Mouse (Mus musculus) heart, adult 2 months (tissue): ENCODE measurements around the gene Gfod1. TPM values are rescaled to one million over a fixed set of nuclear protein-coding genes. Genes with fewer than 3 reads are reported as not detected.

ENCODE experiments used
- DNase-seq, 2 experiments: peaks; one replicate each; pipeline ENCODE4 v3.0.0; 2021
- H3K27ac ChIP-seq: fragments of 200-600 bp; 2 replicates; pipeline ENCODE4 v1.8.1; 2022
- H3K27me3 ChIP-seq: fragments of 200-500 bp; 2 replicates; pipeline ENCODE4 v1.6.1; 2012; ENCODE audit warnings: mild to moderate bottlenecking, low read length, inconsistent platforms, mixed read lengths; ENCODE audit not compliant: control insufficient read depth, insufficient read depth
- H3K36me3 ChIP-seq: fragments of 200-500 bp; 2 replicates; pipeline ENCODE4 v1.6.1; 2012; ENCODE audit warnings: low read length, inconsistent platforms; ENCODE audit not compliant: control insufficient read depth, insufficient read depth
- H3K4me1 ChIP-seq: fragments of 200-500 bp; 2 replicates; pipeline ENCODE4 v1.6.1; 2011; ENCODE audit warnings: low read length; ENCODE audit not compliant: control insufficient read depth, insufficient read depth
- H3K4me3 ChIP-seq: fragments of 200-600 bp; 2 replicates; pipeline ENCODE4 v1.8.1; 2022
- H3K79me2 ChIP-seq: fragments of 200-500 bp; replicated peaks from 2 replicates; pipeline ENCODE4 v1.6.1; 2012; ENCODE audit warnings: mild to moderate bottlenecking, inconsistent platforms, low read length, moderate library complexity, mixed read lengths; ENCODE audit not compliant: control insufficient read depth, insufficient read depth
- H3K9ac ChIP-seq: fragments of 200-500 bp; 2 replicates; pipeline ENCODE4 v1.6.1; 2012; ENCODE audit warnings: low read depth, mild to moderate bottlenecking, control low read depth, inconsistent platforms, low read length, mixed read lengths
- CTCF ChIP-seq: fragments of 200-600 bp; IDR thresholded peaks from 2 replicates; pipeline ENCODE4 v1.8.1; 2022; ENCODE audit warnings: antibody characterized with exemption, mild to moderate bottlenecking, moderate library complexity
- EP300 ChIP-seq: fragments of 200-500 bp; IDR thresholded peaks from 2 replicates; pipeline ENCODE4 v1.6.1; 2011; ENCODE audit warnings: low read depth, low read length, control low read depth; ENCODE audit not compliant: insufficient read depth
- POLR2A ChIP-seq: fragments of 200-500 bp; IDR thresholded peaks from 2 replicates; pipeline ENCODE4 v1.6.1; 2011; ENCODE audit warnings: mild to moderate bottlenecking, low read depth, low read length, control low read depth; ENCODE audit not compliant: insufficient read depth
- WGBS: fragments of 180-500 bp; shearing (Covaris S2); methylation state at CpG from one replicate; pipeline ENCODE4 v1.1.7; 2018; 5-methylcytosine and 5-hydroxymethylcytosine counted together
- intact Hi-C: fragments of 180-260 bp; cut with DNase I; formaldehyde crosslinking; loops from one replicate; pipeline ENCODE4 v1.15.1; 2025
- polyA plus RNA-seq: library from polyadenylated mRNA; depleted of rRNA; stranded (reverse); fragments of >200 nt; gene quantifications from 2 replicates; pipeline ENCODE4 v1.2.3, GENCODE M21; 2012
- total RNA-seq, 2 experiments: library from RNA; stranded (reverse); gene quantifications; 2 replicates each; pipeline ENCODE4 v1.2.3; 2021

Gene Gfod1
- total and polyA plus RNA-seq, 3 experiments = 9.5 to 34.1 (median 33.7) TPM

DNA sequence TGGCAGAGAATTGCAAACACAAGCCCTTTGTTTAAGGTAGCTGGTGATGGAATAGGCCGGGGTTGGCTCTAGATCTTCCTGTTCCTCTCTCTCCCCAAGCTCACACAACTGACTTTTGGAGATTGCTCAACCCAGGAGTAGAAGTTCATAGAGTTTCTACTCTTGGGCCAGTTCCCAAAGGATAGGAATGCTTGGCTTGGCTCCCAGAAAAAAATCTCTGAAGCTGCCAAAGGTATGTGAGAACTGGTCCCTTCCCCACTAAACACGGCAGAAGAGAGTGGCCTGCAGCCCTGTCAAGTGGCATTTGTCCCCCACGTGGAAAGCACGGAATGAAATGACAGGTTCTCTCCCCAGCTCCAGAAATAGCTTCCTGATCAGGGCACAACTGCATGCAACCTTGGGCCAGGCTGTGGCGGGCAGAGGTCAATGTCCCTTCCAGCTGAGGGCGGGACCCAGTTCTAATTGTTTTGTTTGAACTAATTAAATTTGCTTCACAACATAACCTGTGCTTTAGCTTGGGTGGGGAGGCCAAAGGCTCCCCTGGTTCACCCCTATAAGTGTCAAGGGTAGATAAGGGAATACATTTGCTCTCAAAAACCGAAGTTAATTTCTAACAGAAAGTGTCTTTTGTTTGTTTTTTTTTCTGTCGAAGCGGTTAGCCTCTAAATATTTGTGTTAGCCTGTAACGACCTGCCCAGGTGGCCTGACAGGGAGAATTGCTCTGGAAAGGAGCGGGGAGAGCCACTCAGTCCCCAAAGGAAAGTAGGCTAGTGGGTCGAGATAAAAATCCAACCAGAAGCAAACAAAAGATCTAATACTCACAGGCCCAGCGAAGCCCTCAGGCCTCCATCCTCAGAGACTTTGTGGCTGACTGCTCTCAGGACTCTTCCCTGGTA, 71.8 kb downstream of the Gfod1 start:
- no peak; the same call in 1 of the 2 replicates for TF ChIP-seq POLR2A
- TF ChIP-seq EP300 = peak; percentile 96
- peak overlapping the region; percentile 51 for H3K9ac ChIP-seq
- H3K4me3 ChIP-seq = no peak overlapping the region
- peak overlapping the region; percentile 94 for H3K27ac ChIP-seq
- intact Hi-C loops = loop anchor here (1.0 kb wide), 1 partner anchor 29 kb away; no protein-coding TSS in a partner anchor
- H3K4me1 ChIP-seq = peaks cover 49% of the 10 kb centered on the region
- 13% methylated on average over 13 of the region's 13 CpGs for WGBS
- no peaks in the 10 kb centered on the region for H3K27me3 ChIP-seq
- H3K79me2 ChIP-seq = no peaks in the 10 kb centered on the region
- DNase-seq = peak; percentile 76 to 89
- peaks cover 41% of the 10 kb centered on the region for H3K36me3 ChIP-seq

DNA sequence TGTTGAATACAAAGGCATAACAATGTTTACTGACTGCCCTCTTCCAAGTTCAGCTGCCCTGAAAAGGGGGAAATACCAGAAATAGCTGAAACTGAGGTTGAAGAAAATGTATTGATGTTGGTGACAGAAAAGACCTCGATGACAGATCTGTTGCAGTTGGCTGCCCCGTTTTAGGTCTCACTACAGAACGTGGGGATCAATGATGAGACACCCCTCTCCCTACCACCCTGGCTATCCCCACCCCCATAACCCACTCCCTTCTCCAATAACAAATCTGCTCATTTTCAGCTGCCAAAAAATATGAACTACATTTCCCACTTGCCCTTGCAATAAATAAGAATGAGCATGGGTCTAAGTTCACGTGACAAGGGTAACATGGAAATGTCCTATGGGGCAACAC, 73.1 kb downstream of the Gfod1 start:
- peaks cover 44% of the 10 kb centered on the region for H3K4me1 ChIP-seq
- peaks cover 40% of the 10 kb centered on the region for H3K36me3 ChIP-seq
- H3K27me3 ChIP-seq = no peaks in the 10 kb centered on the region
- H3K4me3 ChIP-seq = no peak overlapping the region
- intact Hi-C loops = no loop called here
- H3K27ac ChIP-seq = peak overlapping the region; percentile 94
- 0 out of 2 replicates have a peak, but pooled peaks cover 1% of the 10 kb centered on the region for H3K79me2 ChIP-seq
- no peak for TF ChIP-seq CTCF
- no peak for TF ChIP-seq EP300
- no peak for TF ChIP-seq POLR2A
- 37% methylated on average over 4 of the region's 4 CpGs for WGBS
- no peak for DNase-seq
- no peak overlapping the region for H3K9ac ChIP-seq

DNA sequence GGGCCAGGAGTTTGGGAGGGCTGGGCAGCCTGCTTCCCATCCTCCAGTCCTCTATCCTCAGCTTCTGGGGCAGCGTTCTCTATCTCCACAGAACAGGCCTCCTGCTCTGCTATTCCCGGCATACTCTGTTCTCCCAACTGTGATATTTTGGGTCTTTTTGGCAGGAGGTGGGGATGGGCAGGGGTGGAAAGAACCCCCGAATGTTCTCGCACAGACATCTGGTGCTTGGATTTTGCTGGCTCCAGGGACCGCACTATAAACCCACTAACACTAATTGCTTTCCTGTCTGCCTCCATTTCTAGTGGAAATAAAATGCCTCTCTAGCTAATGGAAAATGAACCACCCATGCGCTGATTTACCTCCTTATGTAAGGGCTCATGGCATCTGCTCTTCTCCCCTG, 73.7 kb downstream of the Gfod1 start:
- H3K36me3 ChIP-seq = peaks cover 40% of the 10 kb centered on the region
- peaks cover 41% of the 10 kb centered on the region for H3K4me1 ChIP-seq
- no peak for DNase-seq
- WGBS = 24% methylated on average over 6 of the region's 6 CpGs
- H3K27ac ChIP-seq = peak overlapping the region; percentile 94
- 0 out of 2 replicates have a peak, but pooled peaks cover 1% of the 10 kb centered on the region for H3K79me2 ChIP-seq
- H3K27me3 ChIP-seq = no peaks in the 10 kb centered on the region
- intact Hi-C loops = no loop called here
- no peak overlapping the region for H3K4me3 ChIP-seq
- TF ChIP-seq POLR2A = no peak
- TF ChIP-seq CTCF = no peak
- no peak for TF ChIP-seq EP300
- no peak overlapping the region for H3K9ac ChIP-seq

DNA sequence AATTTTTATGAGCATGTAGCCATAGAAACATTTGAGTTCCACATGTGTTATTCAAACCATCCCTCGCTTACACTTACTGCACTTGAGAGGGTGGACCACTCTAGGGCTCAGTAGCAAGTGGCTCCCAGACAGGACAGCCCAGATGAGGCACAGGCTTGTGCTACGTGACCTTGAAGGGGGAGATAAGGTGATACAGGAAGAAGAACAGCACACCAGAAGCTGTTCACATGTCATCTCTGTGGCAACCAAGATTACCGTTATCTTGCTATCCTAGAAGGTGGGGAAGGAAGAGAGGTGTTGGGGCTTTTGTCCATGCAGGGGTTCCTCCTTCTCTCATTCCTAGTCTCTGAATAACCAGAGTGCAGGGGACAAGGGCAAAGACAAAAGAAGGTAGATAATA, 74.2 kb downstream of the Gfod1 start:
- no peak for DNase-seq
- Histone ChIP-seq H3K36me3 (peaks cover 40% of the 10 kb centered on the region), H3K4me1 (peaks cover 39% of the 10 kb centered on the region), H3K27ac (peak overlapping the region; percentile 94), H3K27me3 (no peaks in the 10 kb centered on the region), H3K79me2 (0 out of 2 replicates have a peak, but pooled peaks cover 1% of the 10 kb centered on the region), H3K4me3 (no peak overlapping the region), H3K9ac (no peak overlapping the region)
- no peak for TF ChIP-seq EP300
- no peak for TF ChIP-seq CTCF
- no peak for TF ChIP-seq POLR2A
- intact Hi-C loops = no loop called here
- 56% methylated on average over 3 of the region's 3 CpGs for WGBS

DNA sequence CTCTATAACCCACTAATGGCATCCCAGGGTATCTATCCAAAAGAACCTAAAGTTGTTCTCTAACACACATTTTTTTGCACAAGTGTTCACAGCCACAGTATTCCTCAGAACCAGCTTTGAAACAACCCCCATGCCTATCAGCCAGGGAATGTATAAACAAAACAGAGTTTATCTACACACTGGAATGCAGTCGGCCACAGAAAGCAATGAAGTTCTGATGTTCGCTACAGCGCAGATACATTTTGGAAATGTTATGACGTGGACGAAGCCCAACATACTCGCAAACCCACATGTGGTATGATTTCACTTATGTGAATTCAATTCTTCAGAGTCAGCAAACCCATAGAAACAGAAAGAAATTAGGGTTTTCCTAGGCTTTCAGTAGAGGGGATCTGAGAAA, 75.8 kb downstream of the Gfod1 start:
- no peak overlapping the region; the same call in 1 of the 2 replicates for H3K27ac ChIP-seq
- no peaks in the 10 kb centered on the region for H3K27me3 ChIP-seq
- intact Hi-C loops = no loop called here
- peaks cover 34% of the 10 kb centered on the region for H3K36me3 ChIP-seq
- 58% methylated on average over 6 of the region's 6 CpGs for WGBS
- H3K4me1 ChIP-seq = peaks cover 33% of the 10 kb centered on the region
- no peak for DNase-seq
- TF ChIP-seq CTCF (no peak), POLR2A (no peak), EP300 (no peak)
- H3K9ac ChIP-seq = no peak overlapping the region
- H3K4me3 ChIP-seq = no peak overlapping the region
- peaks cover 3% of the 10 kb centered on the region; the same call in 1 of the 2 replicates for H3K79me2 ChIP-seq

DNA sequence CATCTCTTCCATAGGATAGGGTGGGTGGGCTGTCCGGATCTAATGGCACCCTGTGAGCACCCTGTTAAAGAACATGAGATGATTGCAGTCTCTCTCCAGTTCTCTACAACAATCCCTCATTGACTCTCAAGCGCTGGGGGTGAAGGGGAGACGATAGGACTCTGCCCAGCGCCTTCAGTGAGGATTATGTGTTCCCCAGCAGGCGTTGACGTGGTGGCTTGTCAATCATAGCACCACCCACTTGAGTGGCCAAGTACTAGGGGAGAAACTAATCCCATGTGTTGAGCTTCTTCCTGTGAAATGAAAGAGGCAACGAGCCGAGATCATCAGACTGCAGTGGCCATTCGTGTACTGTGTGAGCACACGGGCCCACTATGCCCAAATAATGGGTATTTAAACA, 77.9 kb downstream of the Gfod1 start:
- 55% methylated on average over 10 of the region's 10 CpGs for WGBS
- H3K27me3 ChIP-seq = no peaks in the 10 kb centered on the region
- no peak overlapping the region for H3K9ac ChIP-seq
- TF ChIP-seq POLR2A (no peak), CTCF (no peak), EP300 (peak; percentile 66; the same call in 1 of the 2 replicates)
- H3K36me3 ChIP-seq = peaks cover 18% of the 10 kb centered on the region
- peaks cover 19% of the 10 kb centered on the region for H3K4me1 ChIP-seq
- intact Hi-C loops = no loop called here
- H3K27ac ChIP-seq = no peak overlapping the region; the same call in 1 of the 2 replicates
- no peak for DNase-seq
- H3K4me3 ChIP-seq = no peak overlapping the region
- peaks cover 4% of the 10 kb centered on the region; the same call in 1 of the 2 replicates for H3K79me2 ChIP-seq
